Mouse (Mus musculus) intestine, postnatal 0 days (tissue): Measurements from ENCODE around the gene Tef. TPM values are rescaled to one million over a fixed set of nuclear protein-coding genes. Genes with fewer than 3 reads are reported as not detected.

Experiments
- ATAC-seq: fragments of 200-750 bp; cut with Nextera tagmentation; 2 replicates; pipeline ENCODE4 v1.8.0; 2017; ENCODE audit warnings: mild to moderate bottlenecking, moderate TSS enrichment, moderate library complexity
- H3K27ac ChIP-seq: fragments of 300-500 bp; sonication (generic); 2 replicates; pipeline ENCODE4 v1.5.1; 2014; ENCODE audit warnings: mild to moderate bottlenecking, low read depth, low read length, moderate library complexity
- H3K27me3 ChIP-seq: fragments of 300-500 bp; sonication (generic); replicated peaks from 2 replicates; pipeline ENCODE4 v1.6.1; 2014; ENCODE audit warnings: low read length, mixed read lengths; ENCODE audit not compliant: control insufficient read depth, insufficient read depth
- H3K36me3 ChIP-seq: fragments of 300-500 bp; sonication (generic); 2 replicates; pipeline ENCODE4 v1.6.1; 2014; ENCODE audit warnings: mild to moderate bottlenecking, moderate library complexity; ENCODE audit not compliant: control insufficient read depth, insufficient read depth
- H3K4me1 ChIP-seq: fragments of 300-500 bp; sonication (generic); replicated peaks from 2 replicates; pipeline ENCODE4 v1.6.1; 2014; ENCODE audit warnings: antibody characterized with exemption, low read length, mixed read lengths; ENCODE audit not compliant: control insufficient read depth, insufficient read depth
- H3K4me2 ChIP-seq: fragments of 300-500 bp; sonication (generic); replicated peaks from 2 replicates; pipeline ENCODE4 v1.6.1; 2014; ENCODE audit warnings: low read depth, mild to moderate bottlenecking, moderate library complexity
- H3K4me3 ChIP-seq: fragments of 300-500 bp; sonication (generic); 2 replicates; pipeline ENCODE4 v1.5.1; 2014; ENCODE audit warnings: low read depth, low read length
- H3K9ac ChIP-seq: fragments of 300-500 bp; sonication (generic); 2 replicates; pipeline ENCODE4 v1.6.1; 2014; ENCODE audit warnings: mild to moderate bottlenecking, low read depth, low read length
- H3K9me3 ChIP-seq: fragments of 300-500 bp; sonication (generic); 2 replicates; pipeline ENCODE4 v1.6.1; 2016; ENCODE audit warnings: mixed run types; ENCODE audit not compliant: control insufficient read depth
- CTCF ChIP-seq: sonication (generic); IDR thresholded peaks from 2 replicates; pipeline ENCODE4 v1.5.1; 2016; ENCODE audit warnings: low read depth, mild to moderate bottlenecking, control low read depth, antibody characterized with exemption, moderate library complexity
- WGBS: fragments of 180-500 bp; shearing (Covaris S2); extraction: QIAGEN DNeasy Blood & Tissue Kit; methylation state at CpG from one replicate; pipeline ENCODE4 v1.1.7; 2014; 5-methylcytosine and 5-hydroxymethylcytosine counted together
- polyA plus RNA-seq: library from polyadenylated mRNA; unstranded; fragments of >200 nt; fragmentation: Nextera tagmentation; extraction: Ambion mirVana; gene quantifications from 2 replicates; pipeline ENCODE4 v1.2.1, GENCODE M21; 2015

Tef gene
- polyA plus RNA-seq, 1 experiment from 2014 or later = 13.4 TPM

DNA sequence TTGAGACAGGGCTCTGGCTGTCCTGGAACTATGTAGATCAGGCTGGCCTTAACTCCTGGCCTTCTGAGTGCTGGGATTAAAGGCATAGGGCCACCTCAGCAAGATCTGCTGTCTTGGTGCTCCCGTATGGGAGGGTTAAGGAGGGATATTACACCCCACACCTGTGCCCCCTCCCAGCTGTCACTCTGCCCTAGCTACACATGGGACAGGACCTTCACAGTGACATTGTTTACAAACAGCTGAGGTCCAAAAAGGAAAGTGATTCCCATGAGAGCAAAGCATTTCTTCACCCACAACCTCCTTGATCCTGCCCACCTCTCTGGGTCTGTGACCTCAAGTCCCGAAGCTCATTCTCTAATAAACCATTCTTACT is 27.0 kb downstream of the Tef start:
- WGBS = 65% methylated on average over 2 of the region's 2 CpGs
- no peak for TF ChIP-seq CTCF
- no peak for ATAC-seq
- H3K36me3 ChIP-seq = peaks cover 15% of the 10 kb centered on the region; the same call in 1 of the 2 replicates
- H3K9me3 ChIP-seq = no peaks in the 10 kb centered on the region
- H3K9ac ChIP-seq = no peak overlapping the region
- H3K4me3 ChIP-seq = no peak overlapping the region
- no peak overlapping the region for H3K4me2 ChIP-seq
- no peak overlapping the region for H3K27ac ChIP-seq
- no peaks in the 10 kb centered on the region for H3K4me1 ChIP-seq
- no peaks in the 10 kb centered on the region for H3K27me3 ChIP-seq

DNA sequence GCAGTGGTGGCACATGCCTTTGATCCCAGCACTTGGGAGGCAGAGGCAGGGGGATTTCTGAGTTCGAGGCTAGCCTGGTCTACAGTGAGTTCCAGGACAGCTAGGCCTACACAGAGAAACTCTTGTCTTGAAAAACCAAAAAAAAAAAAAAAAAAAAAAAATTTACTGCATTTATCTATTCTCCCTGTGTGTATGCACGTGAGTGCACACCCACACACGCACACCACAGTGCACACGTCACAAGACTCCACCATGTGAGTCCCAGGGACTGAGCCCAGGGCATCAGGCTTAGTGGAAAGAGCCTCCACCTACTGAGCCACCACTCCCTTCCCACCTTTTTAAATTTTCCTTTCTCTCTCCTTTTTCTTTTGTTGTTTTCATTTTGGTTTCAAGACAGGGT is 28.3 kb downstream of the Tef start:
- TF ChIP-seq CTCF = no peak
- H3K27ac ChIP-seq = 0 out of 2 replicates have a peak overlapping the region, but pooled peaks have one; percentile 46
- no peak overlapping the region for H3K4me2 ChIP-seq
- no peak for ATAC-seq
- H3K9me3 ChIP-seq = no peaks in the 10 kb centered on the region
- no peak overlapping the region for H3K9ac ChIP-seq
- H3K4me3 ChIP-seq = no peak overlapping the region
- WGBS = 75% methylated on average over 4 of the region's 4 CpGs
- peaks cover 4% of the 10 kb centered on the region; the same call in 1 of the 2 replicates for H3K36me3 ChIP-seq
- H3K27me3 ChIP-seq = no peaks in the 10 kb centered on the region
- H3K4me1 ChIP-seq = no peaks in the 10 kb centered on the region

DNA sequence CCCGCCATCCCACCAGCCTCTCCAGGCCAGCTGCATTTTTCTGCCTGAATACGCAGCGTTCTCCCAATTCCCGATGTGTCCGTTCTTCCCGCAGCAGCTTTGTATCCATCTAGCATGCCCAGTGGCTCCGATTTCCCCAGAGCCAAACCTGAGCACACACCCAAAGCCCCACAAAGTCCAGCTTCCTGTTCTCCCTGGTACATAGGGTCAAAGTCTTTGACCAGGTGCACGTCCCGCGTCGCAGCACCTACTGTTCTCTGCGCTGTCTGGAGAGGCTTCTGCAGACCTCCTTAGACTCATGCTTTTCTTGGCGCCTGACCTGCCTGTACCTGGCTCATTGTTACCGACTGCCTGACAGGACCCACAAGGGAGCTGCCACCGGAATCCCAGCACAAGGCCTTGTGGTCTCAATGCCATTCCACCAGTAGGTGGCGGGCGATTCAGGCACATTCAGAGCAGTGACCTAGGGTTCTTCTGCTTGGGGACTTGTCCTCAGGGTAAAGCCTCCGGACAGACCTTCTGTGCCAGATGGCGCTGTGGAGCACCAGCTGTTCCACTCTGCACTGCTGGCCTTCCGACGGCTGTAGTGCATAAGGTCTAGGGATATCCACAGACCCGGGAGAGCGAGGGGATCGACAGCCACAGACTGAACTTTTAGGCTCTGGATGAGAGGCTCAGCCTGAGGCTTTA is 29.1 kb downstream of the Tef start:
- no peaks in the 10 kb centered on the region; the same call in 1 of the 2 replicates for H3K4me1 ChIP-seq
- H3K9me3 ChIP-seq = no peaks in the 10 kb centered on the region
- ATAC-seq = peak; percentile 75
- H3K4me3 ChIP-seq = peak overlapping the region; percentile 14
- H3K27me3 ChIP-seq = no peaks in the 10 kb centered on the region
- H3K9ac ChIP-seq = no peak overlapping the region
- 8% methylated on average over 24 of the region's 24 CpGs for WGBS
- peak overlapping the region; percentile 46; the same call in 1 of the 2 replicates for H3K27ac ChIP-seq
- peak overlapping the region; percentile 56 for H3K4me2 ChIP-seq
- peaks cover 4% of the 10 kb centered on the region; the same call in 1 of the 2 replicates for H3K36me3 ChIP-seq
- peak; percentile 100 for TF ChIP-seq CTCF

DNA sequence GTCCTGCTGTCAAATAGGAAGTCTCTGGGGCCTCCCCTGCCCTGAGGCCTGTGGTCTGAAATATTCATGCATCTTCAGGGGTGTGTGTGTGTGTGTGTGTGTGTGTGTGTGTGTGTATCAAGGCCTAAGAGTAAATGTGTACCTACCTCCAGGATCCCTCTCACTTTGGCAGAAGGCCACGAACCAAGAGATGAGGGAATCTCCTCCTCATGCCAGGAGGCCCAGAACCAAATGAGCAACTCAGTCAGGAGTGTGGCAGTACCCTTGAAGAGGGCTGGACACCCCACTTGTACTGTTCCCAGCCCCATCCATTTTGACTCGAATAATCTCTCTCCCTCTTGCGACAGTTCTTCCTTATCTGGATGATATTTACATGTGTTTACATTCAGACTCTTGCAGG is 30.0 kb downstream of the Tef start:
- 59% methylated on average over 3 of the region's 3 CpGs for WGBS
- Histone ChIP-seq H3K36me3 (no peaks in the 10 kb centered on the region; the same call in 1 of the 2 replicates), H3K4me3 (no peak overlapping the region), H3K9ac (no peak overlapping the region), H3K4me2 (no peak overlapping the region), H3K4me1 (no peaks in the 10 kb centered on the region; the same call in 1 of the 2 replicates), H3K27me3 (no peaks in the 10 kb centered on the region), H3K27ac (no peak overlapping the region), H3K9me3 (no peaks in the 10 kb centered on the region)
- no peak for TF ChIP-seq CTCF
- no peak for ATAC-seq

DNA sequence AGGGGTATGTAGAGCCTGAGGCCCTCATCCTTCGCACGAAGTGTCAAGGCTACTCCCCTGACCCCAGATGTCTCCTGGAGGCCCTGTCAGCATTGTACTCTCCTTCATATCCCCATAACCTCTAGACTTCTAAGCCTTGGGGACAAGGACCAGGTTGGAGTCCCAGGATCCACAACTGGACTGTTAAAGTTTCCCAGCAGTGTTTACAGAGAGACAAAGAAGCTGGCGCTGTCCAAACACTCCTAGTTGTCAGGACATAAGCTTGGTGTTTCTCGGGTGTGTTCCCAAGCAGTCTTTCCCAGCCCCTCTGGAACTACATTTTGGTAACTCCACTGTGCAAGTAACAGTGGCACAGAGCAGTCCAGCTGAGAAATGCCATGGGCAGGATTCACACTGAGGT is 31.3 kb downstream of the Tef start:
- no peaks in the 10 kb centered on the region; the same call in 1 of the 2 replicates for H3K36me3 ChIP-seq
- ATAC-seq = no peak
- H3K4me1 ChIP-seq = no peaks in the 10 kb centered on the region; the same call in 1 of the 2 replicates
- no peak overlapping the region for H3K4me3 ChIP-seq
- no peaks in the 10 kb centered on the region for H3K9me3 ChIP-seq
- H3K27ac ChIP-seq = no peak overlapping the region
- 68% methylated on average over 4 of the region's 4 CpGs for WGBS
- no peak overlapping the region for H3K4me2 ChIP-seq
- no peak overlapping the region for H3K9ac ChIP-seq
- no peaks in the 10 kb centered on the region for H3K27me3 ChIP-seq
- no peak for TF ChIP-seq CTCF

DNA sequence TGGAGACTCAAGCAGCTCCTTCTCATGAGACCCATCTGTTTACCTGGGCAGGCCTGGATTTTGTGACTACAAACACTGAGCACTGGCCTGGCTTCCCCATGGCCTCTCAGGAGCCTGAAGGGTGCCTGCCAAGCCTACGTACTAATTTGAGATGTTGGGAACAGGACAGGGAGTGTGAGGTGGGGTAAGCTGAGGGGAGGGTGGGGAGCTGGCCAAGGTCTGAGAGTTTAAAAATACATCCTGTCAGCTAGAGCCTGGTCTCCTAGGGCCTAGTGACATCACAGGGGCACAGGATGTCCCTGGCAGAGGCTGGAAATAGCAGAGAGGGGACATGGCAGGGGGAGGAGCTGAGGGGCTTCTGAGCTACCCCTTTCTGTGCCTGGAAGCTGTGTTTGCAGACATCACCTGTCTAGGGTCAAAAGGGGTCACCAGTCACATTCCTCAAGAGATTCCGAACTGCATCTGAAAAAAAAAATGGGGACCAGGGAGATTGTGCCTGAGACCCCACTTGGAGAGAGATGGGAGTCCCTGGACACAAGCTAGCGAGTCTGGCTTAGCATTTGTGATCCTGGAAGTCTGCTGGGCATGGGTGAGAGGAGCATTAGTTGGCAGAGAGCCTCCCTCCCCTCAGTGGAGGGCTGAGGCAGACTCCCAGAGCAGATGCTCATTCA is 32.1 kb downstream of the Tef start:
- no peak for ATAC-seq
- Histone ChIP-seq H3K9me3 (no peaks in the 10 kb centered on the region), H3K27me3 (no peaks in the 10 kb centered on the region), H3K36me3 (no peaks in the 10 kb centered on the region; the same call in 1 of the 2 replicates), H3K4me2 (no peak overlapping the region), H3K4me1 (peaks cover 2% of the 10 kb centered on the region; the same call in 1 of the 2 replicates), H3K9ac (no peak overlapping the region), H3K27ac (no peak overlapping the region), H3K4me3 (no peak overlapping the region)
- 72% methylated on average over 3 of the region's 3 CpGs for WGBS
- TF ChIP-seq CTCF = no peak
